Mouse (Mus musculus): ENCODE measurements around the gene Ric1.

DNA sequence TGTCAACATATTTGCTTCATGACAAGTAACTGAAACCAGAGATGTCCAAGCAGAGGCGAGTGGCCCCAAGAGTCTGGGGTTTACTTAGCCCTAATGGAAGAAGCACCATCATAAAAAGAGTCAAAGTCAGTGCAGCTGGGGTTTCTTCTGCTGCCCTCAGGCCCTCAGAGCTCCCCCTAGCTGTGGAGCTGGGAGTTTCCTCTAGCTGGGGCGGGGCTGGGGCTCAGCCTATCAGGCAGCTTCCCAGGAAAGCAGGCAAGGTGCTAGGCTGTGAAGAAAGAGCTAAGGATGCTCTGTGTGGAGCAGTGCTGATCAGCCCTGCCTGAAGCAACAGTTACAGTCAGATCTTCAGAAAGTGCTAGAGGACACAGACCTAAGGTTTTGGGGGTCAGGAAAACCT, 74.9 kb downstream of the Ric1 start:
- TF ChIP-seq CTCF (conservative IDR thresholded peaks at IDR 0.05; ENCODE audit: low read length), result peak; percentile 53
- TF ChIP-seq POU5F1 (IDR thresholded peaks at IDR 0.05; ENCODE audit: borderline replicate concordance, low read length), result no peak
- TF ChIP-seq NANOG (IDR thresholded peaks at IDR 0.05; ENCODE audit: borderline replicate concordance, low read length), result no peak

All from E14TG2a.4 (cell line).